Mouse (Mus musculus): ENCODE measurements around the gene Nfkbia. TPM values are rescaled to one million over a fixed set of nuclear protein-coding genes. Genes with fewer than 3 reads are reported as not detected.

Nfkbia gene
- polyA plus RNA-seq, 1 experiment from 2014 or later, result 49.6 TPM

DNA sequence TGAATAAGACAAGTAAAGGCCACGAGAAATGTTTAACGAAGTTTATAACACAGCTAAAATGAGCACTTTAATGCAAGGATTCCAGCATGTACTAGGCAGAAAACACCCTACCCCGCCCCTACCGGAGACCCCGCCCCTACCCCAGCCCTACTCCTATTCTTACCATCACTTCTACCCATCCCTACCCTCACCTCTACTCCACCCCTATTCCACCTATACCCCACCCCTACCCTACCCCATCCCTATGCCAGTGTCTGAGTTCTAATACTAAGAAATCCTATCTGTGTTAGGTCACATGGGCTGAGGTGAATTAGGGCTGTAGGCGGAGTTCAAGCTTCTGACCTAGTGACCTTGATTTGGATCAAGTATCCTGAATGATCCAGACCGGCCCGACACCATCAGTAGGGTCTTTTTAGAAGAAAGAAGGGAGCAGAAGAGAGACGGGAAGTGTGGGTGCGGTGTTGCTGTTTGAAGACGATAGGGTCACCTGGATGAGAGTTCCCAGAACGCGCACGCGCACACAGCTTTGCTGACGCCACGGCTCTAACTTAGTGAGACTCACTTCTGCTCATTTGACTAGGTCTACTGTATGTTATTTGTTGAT lies 15.0 kb upstream of the Nfkbia start:
- Histone ChIP-seq H3K4me1 (ENCODE audit: control insufficient read depth, insufficient read depth, low read length) (no peaks in the 10 kb centered on the region), H3K9ac (replicated peaks; ENCODE audit: low read length) (no peak overlapping the region), H3K9me3 (ENCODE audit: control insufficient read depth, low read length) (no peaks in the 10 kb centered on the region), H3K36me3 (ENCODE audit: control insufficient read depth, insufficient read depth, low read length) (no peaks in the 10 kb centered on the region), H3K27ac (replicated peaks; ENCODE audit: low read depth, low read length) (no peak overlapping the region), H3K4me2 (ENCODE audit: low read length) (no peak overlapping the region), H3K27me3 (ENCODE audit: control insufficient read depth, insufficient read depth, low read length) (no peaks in the 10 kb centered on the region), H3K4me3 (replicated peaks; ENCODE audit: low read depth, low read length) (no peak overlapping the region)
- ATAC-seq (ENCODE audit: low FRiP score, low TSS enrichment) (no peak), DNase-seq (no peak)
- WGBS, result 91% methylated on average over 17 of the region's 17 CpGs

DNA sequence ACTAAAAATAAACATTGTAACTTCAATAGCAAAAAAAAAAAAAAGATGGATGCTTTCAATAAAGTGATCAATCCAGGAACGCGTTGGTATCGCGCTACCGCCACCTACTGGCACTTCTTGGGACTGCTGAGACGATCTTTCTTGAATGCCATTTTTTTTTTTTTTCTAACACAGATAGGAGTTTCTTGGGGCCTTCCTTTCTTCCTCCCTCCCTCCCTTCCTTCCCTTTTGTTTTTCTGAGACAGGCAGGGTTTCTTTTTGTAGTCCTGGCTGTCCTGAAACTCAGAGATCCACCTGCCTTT lies 13.5 kb upstream of the Nfkbia start:
- WGBS, result under 1% methylated on average over 6 of the region's 6 CpGs
- H3K27ac ChIP-seq (replicated peaks; ENCODE audit: low read depth, low read length), result no peak overlapping the region
- no peaks in the 10 kb centered on the region for H3K27me3 ChIP-seq (ENCODE audit: control insufficient read depth, insufficient read depth, low read length)
- H3K4me1 ChIP-seq (ENCODE audit: control insufficient read depth, insufficient read depth, low read length), result no peaks in the 10 kb centered on the region
- H3K36me3 ChIP-seq (ENCODE audit: control insufficient read depth, insufficient read depth, low read length), result no peaks in the 10 kb centered on the region
- no peaks in the 10 kb centered on the region for H3K9me3 ChIP-seq (ENCODE audit: control insufficient read depth, low read length)
- no peak overlapping the region for H3K4me3 ChIP-seq (replicated peaks; ENCODE audit: low read depth, low read length)
- no peak for ATAC-seq (ENCODE audit: low FRiP score, low TSS enrichment)
- peak; percentile 95 for DNase-seq
- no peak overlapping the region for H3K4me2 ChIP-seq (ENCODE audit: low read length)
- H3K9ac ChIP-seq (replicated peaks; ENCODE audit: low read length), result no peak overlapping the region

DNA sequence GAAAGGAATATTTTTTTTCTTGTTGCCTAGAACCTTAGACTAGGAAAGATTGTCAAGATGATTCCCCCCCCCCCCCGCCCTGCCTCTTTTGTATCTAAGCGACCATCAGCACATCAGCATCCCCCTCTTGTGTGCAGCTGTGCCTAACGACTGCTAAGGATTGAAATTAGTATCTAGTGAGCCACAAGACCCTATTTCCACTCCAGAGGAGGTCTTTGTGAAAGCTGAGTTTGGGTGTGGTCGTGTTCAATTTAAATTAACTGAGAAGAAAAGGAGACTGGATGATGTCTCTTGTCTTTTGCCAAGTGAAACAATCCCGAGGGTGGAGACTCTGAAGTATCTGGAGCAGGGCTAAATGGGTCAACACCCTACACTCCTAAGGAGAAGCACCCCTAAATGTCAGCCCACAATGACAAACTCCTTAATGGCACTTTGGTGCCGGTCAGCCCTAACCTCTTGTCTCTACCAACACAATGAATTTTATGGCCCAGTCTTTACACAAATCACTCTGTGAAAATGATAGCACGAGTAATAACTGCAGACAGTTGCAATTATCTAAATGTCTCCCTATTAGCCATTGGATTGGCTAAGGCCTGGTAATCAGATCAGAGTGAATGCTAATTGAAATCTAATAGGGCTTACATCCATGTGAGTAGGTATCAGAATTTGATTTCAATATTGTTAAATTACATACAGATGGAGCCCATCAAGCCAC lies 13.0 kb upstream of the Nfkbia start:
- no peak overlapping the region for H3K27ac ChIP-seq (replicated peaks; ENCODE audit: low read depth, low read length)
- no peaks in the 10 kb centered on the region for H3K4me1 ChIP-seq (ENCODE audit: control insufficient read depth, insufficient read depth, low read length)
- no peak overlapping the region for H3K9ac ChIP-seq (replicated peaks; ENCODE audit: low read length)
- WGBS, result 52% methylated on average over 7 of the region's 7 CpGs
- ATAC-seq (ENCODE audit: low FRiP score, low TSS enrichment), result no peak
- H3K4me2 ChIP-seq (ENCODE audit: low read length), result no peak overlapping the region
- no peaks in the 10 kb centered on the region for H3K27me3 ChIP-seq (ENCODE audit: control insufficient read depth, insufficient read depth, low read length)
- DNase-seq, result no peak
- H3K36me3 ChIP-seq (ENCODE audit: control insufficient read depth, insufficient read depth, low read length), result no peaks in the 10 kb centered on the region
- no peak overlapping the region for H3K4me3 ChIP-seq (replicated peaks; ENCODE audit: low read depth, low read length)
- H3K9me3 ChIP-seq (ENCODE audit: control insufficient read depth, low read length), result no peaks in the 10 kb centered on the region

DNA sequence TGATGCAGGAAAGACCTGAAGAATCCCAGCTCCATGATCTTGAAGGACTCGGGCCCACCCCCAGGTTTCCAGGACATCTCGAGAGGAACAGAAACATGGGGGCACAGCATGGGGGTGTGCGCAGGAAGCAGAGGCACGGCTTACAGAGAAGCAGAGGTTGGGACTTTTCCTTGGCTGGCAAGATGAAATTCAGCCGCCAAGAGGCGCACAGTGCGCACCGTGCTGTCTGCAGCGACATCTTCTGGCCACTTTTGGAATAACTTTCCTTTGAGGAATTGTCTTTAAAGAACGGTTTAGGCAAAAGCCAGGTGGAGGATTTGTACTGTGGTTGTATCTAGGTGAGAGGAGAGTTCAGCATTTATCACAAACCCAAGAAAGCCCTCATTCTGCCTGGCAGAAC lies 6.6 kb upstream of the Nfkbia start:
- no peaks in the 10 kb centered on the region for H3K36me3 ChIP-seq (ENCODE audit: control insufficient read depth, insufficient read depth, low read length)
- ATAC-seq (ENCODE audit: low FRiP score, low TSS enrichment) (peak; percentile 72; the same call in 1 of the 2 replicates), DNase-seq (peak; percentile 96)
- H3K9me3 ChIP-seq (ENCODE audit: control insufficient read depth, low read length), result no peaks in the 10 kb centered on the region
- H3K4me3 ChIP-seq (replicated peaks; ENCODE audit: low read depth, low read length), result no peak overlapping the region
- H3K27ac ChIP-seq (replicated peaks; ENCODE audit: low read depth, low read length), result no peak overlapping the region
- no peak overlapping the region for H3K4me2 ChIP-seq (ENCODE audit: low read length)
- no peak overlapping the region for H3K9ac ChIP-seq (replicated peaks; ENCODE audit: low read length)
- no peaks in the 10 kb centered on the region for H3K4me1 ChIP-seq (ENCODE audit: control insufficient read depth, insufficient read depth, low read length)
- under 1% methylated on average over 10 of the region's 10 CpGs for WGBS
- no peaks in the 10 kb centered on the region for H3K27me3 ChIP-seq (ENCODE audit: control insufficient read depth, insufficient read depth, low read length)

DNA sequence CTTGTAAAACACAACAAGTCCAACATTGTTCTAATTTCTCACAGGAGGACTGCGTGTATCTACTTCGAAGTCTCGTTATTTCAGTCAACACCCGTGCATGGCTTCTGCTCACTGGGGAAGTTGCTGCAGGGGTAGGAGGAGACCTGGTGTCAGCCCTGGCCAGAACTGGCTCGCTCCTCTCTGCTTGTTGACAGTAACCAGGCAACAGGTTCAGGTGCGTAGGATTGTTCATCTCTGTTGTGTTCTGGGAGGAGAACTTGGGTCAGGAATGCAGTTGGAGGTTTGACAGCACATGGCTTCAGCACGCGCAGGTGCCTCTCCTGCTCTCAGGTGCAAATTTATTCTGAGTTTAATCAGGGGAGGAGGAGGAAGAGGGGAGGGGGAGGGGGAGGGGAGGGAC lies 5.3 kb upstream of the Nfkbia start:
- Histone ChIP-seq H3K27me3 (ENCODE audit: control insufficient read depth, insufficient read depth, low read length) (no peaks in the 10 kb centered on the region), H3K4me1 (ENCODE audit: control insufficient read depth, insufficient read depth, low read length) (peaks cover 6% of the 10 kb centered on the region; the same call in 1 of the 2 replicates), H3K4me2 (ENCODE audit: low read length) (no peak overlapping the region), H3K4me3 (replicated peaks; ENCODE audit: low read depth, low read length) (no peak overlapping the region), H3K9ac (replicated peaks; ENCODE audit: low read length) (no peak overlapping the region), H3K36me3 (ENCODE audit: control insufficient read depth, insufficient read depth, low read length) (no peaks in the 10 kb centered on the region), H3K27ac (replicated peaks; ENCODE audit: low read depth, low read length) (no peak overlapping the region), H3K9me3 (ENCODE audit: control insufficient read depth, low read length) (no peaks in the 10 kb centered on the region)
- 52% methylated on average over 8 of the region's 8 CpGs for WGBS
- no peak for ATAC-seq (ENCODE audit: low FRiP score, low TSS enrichment)
- no peak for DNase-seq

DNA sequence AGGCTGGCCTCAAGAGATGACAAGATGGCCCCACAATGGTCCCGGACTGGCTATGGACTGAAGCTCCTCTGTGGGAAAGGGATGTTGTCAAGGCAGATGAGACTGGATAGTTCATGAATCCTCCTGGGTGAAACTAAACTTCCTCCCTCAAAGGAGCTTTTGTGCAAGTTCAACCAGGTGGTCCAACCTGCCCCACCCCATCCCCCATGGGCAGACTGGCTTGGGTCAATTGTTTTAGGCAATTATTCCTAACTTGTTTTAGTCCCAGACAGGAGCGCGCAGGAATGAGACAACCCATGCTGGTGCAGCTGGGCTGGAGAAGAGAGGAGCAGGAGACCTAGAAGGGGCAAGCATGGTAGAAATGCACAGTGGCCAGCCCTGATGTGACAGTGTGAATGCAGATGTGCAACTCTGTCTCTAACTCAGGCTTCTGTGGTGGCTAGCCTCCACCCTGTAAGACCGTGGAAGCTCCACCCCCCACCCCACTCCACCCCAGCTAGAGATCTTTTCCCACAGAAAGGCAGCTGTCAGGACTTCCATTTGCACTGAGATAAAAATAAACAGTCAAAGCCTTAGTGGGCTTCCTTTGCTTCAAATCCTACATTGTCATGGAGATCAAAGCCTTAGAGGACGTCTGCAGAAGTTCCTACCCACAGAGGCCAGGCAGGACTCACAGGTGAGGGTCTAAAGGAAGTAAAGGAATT lies 3.6 kb upstream of the Nfkbia start:
- DNase-seq (no peak), ATAC-seq (ENCODE audit: low FRiP score, low TSS enrichment) (no peak)
- Histone ChIP-seq H3K27ac (replicated peaks; ENCODE audit: low read depth, low read length) (no peak overlapping the region), H3K27me3 (ENCODE audit: control insufficient read depth, insufficient read depth, low read length) (no peaks in the 10 kb centered on the region), H3K4me2 (ENCODE audit: low read length) (no peak overlapping the region), H3K9ac (replicated peaks; ENCODE audit: low read length) (no peak overlapping the region), H3K4me1 (ENCODE audit: control insufficient read depth, insufficient read depth, low read length) (peaks cover 10% of the 10 kb centered on the region), H3K36me3 (ENCODE audit: control insufficient read depth, insufficient read depth, low read length) (no peaks in the 10 kb centered on the region; the same call in 1 of the 2 replicates), H3K9me3 (ENCODE audit: control insufficient read depth, low read length) (no peaks in the 10 kb centered on the region), H3K4me3 (replicated peaks; ENCODE audit: low read depth, low read length) (no peak overlapping the region)
- WGBS, result 70% methylated on average over 5 of the region's 5 CpGs

DNA sequence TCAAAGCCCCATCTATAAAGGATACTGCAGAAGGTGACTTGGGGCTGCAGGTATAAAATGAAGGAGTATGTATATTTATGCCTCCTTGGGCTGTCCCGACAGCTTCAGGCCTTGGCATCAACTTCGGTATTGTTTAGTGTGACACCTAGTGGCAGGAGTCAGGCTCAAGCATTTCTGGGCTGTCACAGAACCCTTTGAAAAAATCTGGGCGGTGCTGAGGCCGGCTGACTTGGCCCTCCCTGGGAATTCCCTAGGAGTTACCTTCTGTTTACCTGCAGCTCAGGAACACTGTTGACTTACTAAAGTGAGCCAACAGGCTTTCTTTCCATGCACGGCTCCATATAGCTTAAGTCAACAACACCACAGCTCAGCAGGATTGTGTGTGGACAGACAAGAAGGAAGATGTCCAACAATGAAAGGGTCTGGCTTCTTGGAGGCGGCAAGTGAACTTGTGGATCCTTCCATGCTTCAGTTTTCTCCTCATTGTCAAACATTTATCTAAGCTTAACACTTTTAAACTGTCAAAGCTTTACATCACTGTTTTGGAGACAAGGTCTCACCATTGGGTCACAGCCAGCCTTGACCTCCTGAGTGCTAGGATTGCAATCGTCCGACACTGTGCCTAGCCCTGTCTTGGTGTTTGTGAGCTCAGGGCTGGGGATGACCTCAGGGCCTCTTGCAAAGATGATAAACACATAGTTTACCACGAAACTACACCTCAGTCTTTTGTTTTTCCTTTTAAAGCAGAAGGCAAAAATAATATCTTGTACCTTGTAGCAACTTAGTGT lies 2.9 kb upstream of the Nfkbia start:
- ATAC-seq (ENCODE audit: low FRiP score, low TSS enrichment), result no peak
- Histone ChIP-seq H3K36me3 (ENCODE audit: control insufficient read depth, insufficient read depth, low read length) (peaks cover 7% of the 10 kb centered on the region), H3K27ac (replicated peaks; ENCODE audit: low read depth, low read length) (no peak overlapping the region), H3K9ac (replicated peaks; ENCODE audit: low read length) (no peak overlapping the region), H3K4me3 (replicated peaks; ENCODE audit: low read depth, low read length) (no peak overlapping the region), H3K4me2 (ENCODE audit: low read length) (no peak overlapping the region), H3K4me1 (ENCODE audit: control insufficient read depth, insufficient read depth, low read length) (peaks cover 13% of the 10 kb centered on the region), H3K9me3 (ENCODE audit: control insufficient read depth, low read length) (no peaks in the 10 kb centered on the region), H3K27me3 (ENCODE audit: control insufficient read depth, insufficient read depth, low read length) (no peaks in the 10 kb centered on the region)
- 39% methylated on average over 9 of the region's 9 CpGs for WGBS
- DNase-seq, result peak; percentile 89

DNA sequence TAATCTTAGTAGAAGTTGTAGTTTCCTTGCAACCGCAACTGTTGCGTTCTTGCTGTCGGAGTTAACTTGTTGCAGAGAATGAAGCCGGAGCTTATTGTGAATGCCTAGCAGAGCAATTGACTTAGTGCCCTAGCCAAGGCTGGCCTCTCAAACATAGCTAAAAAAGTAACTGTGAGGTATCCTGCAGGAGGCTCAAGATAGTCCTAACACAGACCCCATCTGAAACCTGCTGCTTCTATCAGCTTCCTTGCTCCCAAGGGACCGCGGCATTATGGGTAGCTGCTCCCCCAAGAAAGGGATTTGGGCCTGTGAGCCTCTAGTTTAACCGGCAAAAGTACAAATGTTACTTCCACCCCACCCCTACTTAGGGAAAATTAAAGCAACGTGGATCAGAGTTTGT lies 934 bp upstream of the Nfkbia start:
- WGBS, result 34% methylated on average over 8 of the region's 8 CpGs
- Histone ChIP-seq H3K4me1 (ENCODE audit: control insufficient read depth, insufficient read depth, low read length) (peaks cover 13% of the 10 kb centered on the region), H3K9me3 (ENCODE audit: control insufficient read depth, low read length) (no peaks in the 10 kb centered on the region), H3K27ac (replicated peaks; ENCODE audit: low read depth, low read length) (no peak overlapping the region), H3K36me3 (ENCODE audit: control insufficient read depth, insufficient read depth, low read length) (peaks cover 26% of the 10 kb centered on the region), H3K4me3 (replicated peaks; ENCODE audit: low read depth, low read length) (no peak overlapping the region; the same call in 1 of the 2 replicates), H3K4me2 (ENCODE audit: low read length) (peak overlapping the region; percentile 59), H3K27me3 (ENCODE audit: control insufficient read depth, insufficient read depth, low read length) (no peaks in the 10 kb centered on the region), H3K9ac (replicated peaks; ENCODE audit: low read length) (peak overlapping the region; percentile 97; the same call in 1 of the 2 replicates)
- peak; percentile 19 for DNase-seq
- ATAC-seq (ENCODE audit: low FRiP score, low TSS enrichment), result no peak
